Mouse (Mus musculus) E14TG2a.4 (cell line): ENCODE data around the gene Mmp20.

Source experiments
- CTCF ChIP-seq: conservative IDR thresholded peaks from 2 replicates; pipeline ENCODE4 v1.5.1; 2014; ENCODE audit warnings: low read length
- NANOG ChIP-seq: IDR thresholded peaks from 2 replicates; pipeline ENCODE4 v1.6.1; 2014; ENCODE audit warnings: borderline replicate concordance, low read length, mixed read lengths

DNA sequence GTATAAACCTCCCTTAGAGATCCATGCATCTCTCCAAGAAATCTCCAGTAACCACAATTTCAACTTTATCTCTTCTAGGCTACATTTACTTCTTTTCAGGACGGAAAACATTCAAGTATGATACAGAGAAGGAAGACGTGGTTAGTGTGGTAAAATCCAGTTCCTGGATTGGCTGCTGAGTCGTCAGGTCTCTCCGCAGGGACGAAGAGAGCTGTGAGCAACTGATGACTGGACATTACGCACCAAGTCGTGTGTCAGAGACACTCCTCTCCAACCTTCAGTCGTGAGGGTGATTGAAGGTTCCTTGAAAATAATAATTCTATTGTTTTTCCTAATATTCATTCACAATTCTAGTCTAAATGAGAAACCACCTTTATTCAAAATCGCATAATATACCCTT lies 45.0 kb downstream of the Mmp20 start:
- TF ChIP-seq CTCF (no peak), NANOG (no peak)
